Mouse (Mus musculus) gastrocnemius, postnatal 14 days (tissue): Measurements from ENCODE around the gene Pde6b. TPM values are rescaled to one million over a fixed set of nuclear protein-coding genes. Genes with fewer than 3 reads are reported as not detected.

Source experiments
- DNase-seq: peaks from one replicate; pipeline ENCODE4 v3.0.0; 2021; ENCODE audit warnings: mixed read lengths
- intact Hi-C: fragments of 180-260 bp; cut with DNase I; formaldehyde crosslinking; loops from one replicate; pipeline ENCODE4 v1.15.1; 2025; ENCODE audit warnings: low total_unique reads
- total RNA-seq, 2 experiments: library from RNA; stranded (reverse); gene quantifications; 2 replicates each; pipeline ENCODE4 v1.2.3; 2021

Pde6b gene
- total RNA-seq, 2 experiments from 2014 or later, result not detected

GRCm38 (mm10) chr5:108378346-108378745, 9.8 kb upstream of the Pde6b start:
- intact Hi-C loops, result no loop called here
- DNase-seq, result no peak

GRCm38 (mm10) chr5:108385632-108386031, 2.6 kb upstream of the Pde6b start:
- no peak for DNase-seq
- intact Hi-C loops, result no loop called here

GRCm38 (mm10) chr5:108386449-108386848, 1.7 kb upstream of the Pde6b start:
- intact Hi-C loops, result no loop called here
- DNase-seq, result no peak

- intact Hi-C loops, result no loop called here
- DNase-seq, result no peak
Observed at GRCm38 (mm10) chr5:108389744-108390143, 1.6 kb downstream of the Pde6b start.

- intact Hi-C loops, result no loop called here
Observed at GRCm38 (mm10) chr5:108403453-108403852, 15.3 kb downstream of the Pde6b start.

GRCm38 (mm10) chr5:108405460-108405859, 17.3 kb downstream of the Pde6b start:
- no peak for DNase-seq
- intact Hi-C loops, result no loop called here

More at GRCm38 (mm10) chr5:108403453-108403852, 15.3 kb downstream of the Pde6b start:
- no peak for DNase-seq

- no peak for DNase-seq
- intact Hi-C loops, result no loop called here
Observed at GRCm38 (mm10) chr5:108406977-108407376, 18.8 kb downstream of the Pde6b start.

GRCm38 (mm10) chr5:108414711-108415110, 26.5 kb downstream of the Pde6b start:
- no peak for DNase-seq
- intact Hi-C loops, result no loop called here

GRCm38 (mm10) chr5:108422741-108423140, 34.5 kb downstream of the Pde6b start:
- DNase-seq, result no peak
- intact Hi-C loops, result loop anchor here (10.0 kb wide), 1 partner anchor 152 kb away; no protein-coding TSS in a partner anchor

GRCm38 (mm10) chr5:108423427-108423826, 35.2 kb downstream of the Pde6b start:
- intact Hi-C loops, result loop anchor here (10.0 kb wide), 1 partner anchor 151 kb away; no protein-coding TSS in a partner anchor
- no peak for DNase-seq

- DNase-seq, result peak; percentile 25
- intact Hi-C loops, result loop anchor here (5.0 to 10.0 kb wide), 2 partner anchors 148 to 225 kb away; no protein-coding TSS in a partner anchor
Observed at GRCm38 (mm10) chr5:108427186-108427585, 39.0 kb downstream of the Pde6b start.

- intact Hi-C loops, result no loop called here
Observed at GRCm38 (mm10) chr5:108431196-108431595, 43.0 kb downstream of the Pde6b start.

GRCm38 (mm10) chr5:108433804-108434587, 45.8 kb downstream of the Pde6b start, which contains the start of gene Atp5k:
TSS of gene Atp5k (minus strand) at chr5:108434448.
- intact Hi-C loops, result no loop called here
- DNase-seq, result peak; percentile 92

More at GRCm38 (mm10) chr5:108431196-108431595, 43.0 kb downstream of the Pde6b start:
- no peak for DNase-seq

- DNase-seq, result peak; percentile 24
- intact Hi-C loops, result no loop called here
Observed at GRCm38 (mm10) chr5:108436101-108436500, 47.9 kb downstream of the Pde6b start.

GRCm38 (mm10) chr5:108446973-108447372, 58.8 kb downstream of the Pde6b start:
- DNase-seq, result no peak
- intact Hi-C loops, result no loop called here

GRCm38 (mm10) chr5:108447857-108448256, 59.7 kb downstream of the Pde6b start:
- DNase-seq, result no peak
- intact Hi-C loops, result no loop called here

- peak; percentile 81 for DNase-seq
- intact Hi-C loops, result no loop called here
Observed at GRCm38 (mm10) chr5:108448785-108449668, 60.8 kb downstream of the Pde6b start, which contains the start of gene Mfsd7a. TSS of gene Mfsd7a (minus strand) at chr5:108448891.

- intact Hi-C loops, result no loop called here
- no peak for DNase-seq
Observed at GRCm38 (mm10) chr5:108450837-108451540, 62.8 kb downstream of the Pde6b start.

GRCm38 (mm10) chr5:108451611-108452010, 63.4 kb downstream of the Pde6b start:
- intact Hi-C loops, result no loop called here

More at GRCm38 (mm10) chr5:108451611-108452010, 63.4 kb downstream of the Pde6b start:
- no peak for DNase-seq
